Mouse (Mus musculus): ENCODE measurements around the gene Aebp2. TPM values are rescaled to one million over a fixed set of nuclear protein-coding genes. Genes with fewer than 3 reads are reported as not detected.
A peak's percentile ranks its signal among the peaks of the same experiment; 100 is the strongest.
"Not testable (repeated sequence)": the region's sequence is repeated elsewhere in the genome, so short reads cannot be mapped to it uniquely, and the experiment has no call there.

The Aebp2 gene
- polyA plus RNA-seq, 1 experiment from 2014 or later = 11.7 TPM

DNA sequence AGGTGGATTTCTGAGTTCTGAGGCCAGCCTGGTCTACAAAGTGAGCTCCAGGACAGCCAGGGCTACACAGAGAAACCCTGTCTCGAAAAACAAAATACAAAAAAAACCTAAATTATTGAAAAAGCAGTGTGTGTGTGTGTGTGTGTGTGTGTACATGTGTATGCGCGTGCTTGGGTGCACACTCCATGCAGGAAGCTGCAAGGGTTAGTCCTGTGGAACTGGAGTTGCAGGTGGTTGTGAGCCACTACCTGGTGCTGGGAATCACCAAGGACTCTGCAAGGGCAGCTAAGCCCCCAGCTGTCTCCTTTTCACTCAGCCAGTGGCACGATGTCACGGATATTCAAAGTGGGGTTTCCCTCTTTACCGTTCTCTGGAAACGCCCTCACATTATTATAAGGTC lies 39.3 kb downstream of the Aebp2 start:
- ATAC-seq = no peak
- peaks cover 5% of the 10 kb centered on the region for H3K4me1 ChIP-seq (replicated peaks)
- no peak overlapping the region for H3K27ac ChIP-seq
- no peak overlapping the region for H3K4me3 ChIP-seq (replicated peaks)
- WGBS = 82% methylated on average over 7 of the region's 7 CpGs
- H3K27me3 ChIP-seq = no peaks in the 10 kb centered on the region
- no peak overlapping the region for H3K9ac ChIP-seq (replicated peaks)
- H3K9me3 ChIP-seq = no peaks in the 10 kb centered on the region
- H3K4me2 ChIP-seq (replicated peaks) = no peak overlapping the region
- H3K36me3 ChIP-seq = no peaks in the 10 kb centered on the region

GRCm38 (mm10) chr6:140662290-140662689 lies 39.8 kb downstream of the Aebp2 start:
- H3K27ac ChIP-seq = no peak overlapping the region
- H3K9ac ChIP-seq (replicated peaks) = no peak overlapping the region
- no peaks in the 10 kb centered on the region for H3K36me3 ChIP-seq
- H3K4me3 ChIP-seq (replicated peaks) = no peak overlapping the region
- no peak overlapping the region for H3K4me2 ChIP-seq (replicated peaks)
- ATAC-seq = no peak
- H3K9me3 ChIP-seq = no peaks in the 10 kb centered on the region
- no peaks in the 10 kb centered on the region for H3K27me3 ChIP-seq
- WGBS = 75% methylated on average over 6 of the region's 6 CpGs
- H3K4me1 ChIP-seq (replicated peaks) = peaks cover 6% of the 10 kb centered on the region

- H3K27me3 ChIP-seq; ATAC-seq; H3K9me3 ChIP-seq; H3K9ac ChIP-seq (replicated peaks); H3K4me2 ChIP-seq (replicated peaks); H3K36me3 ChIP-seq; H3K4me3 ChIP-seq (replicated peaks); H3K27ac ChIP-seq: not testable (repeated sequence)
- peaks cover 10% of the 10 kb centered on the region for H3K4me1 ChIP-seq (replicated peaks)
- WGBS = 54% methylated on average over 3 of the region's 3 CpGs
These were observed 40.2 kb downstream of the Aebp2 start for GRCm38 (mm10) chr6:140662697-140663096.

GRCm38 (mm10) chr6:140664611-140665010 lies 42.1 kb downstream of the Aebp2 start:
- Histone ChIP-seq H3K27ac (no peak overlapping the region), H3K27me3 (no peaks in the 10 kb centered on the region), H3K9ac (replicated peaks) (no peak overlapping the region), H3K4me3 (replicated peaks) (no peak overlapping the region), H3K4me1 (replicated peaks) (peaks cover 11% of the 10 kb centered on the region), H3K4me2 (replicated peaks) (no peak overlapping the region), H3K9me3 (no peaks in the 10 kb centered on the region; the same call in 1 of the 2 replicates), H3K36me3 (no peaks in the 10 kb centered on the region)
- 85% methylated on average over 5 of the region's 5 CpGs for WGBS
- ATAC-seq = no peak

GRCm38 (mm10) chr6:140666486-140667240 lies 44.2 kb downstream of the Aebp2 start:
- H3K9me3 ChIP-seq = no peaks in the 10 kb centered on the region; the same call in 1 of the 2 replicates
- no peaks in the 10 kb centered on the region for H3K27me3 ChIP-seq
- no peaks in the 10 kb centered on the region for H3K36me3 ChIP-seq
- H3K9ac ChIP-seq (replicated peaks) = no peak overlapping the region
- no peak overlapping the region for H3K4me2 ChIP-seq (replicated peaks)
- no peak overlapping the region for H3K4me3 ChIP-seq (replicated peaks)
- H3K4me1 ChIP-seq (replicated peaks) = peaks cover 11% of the 10 kb centered on the region
- no peak overlapping the region for H3K27ac ChIP-seq
- 55% methylated on average over 18 of the region's 18 CpGs for WGBS
- ATAC-seq = peak; percentile 67

DNA sequence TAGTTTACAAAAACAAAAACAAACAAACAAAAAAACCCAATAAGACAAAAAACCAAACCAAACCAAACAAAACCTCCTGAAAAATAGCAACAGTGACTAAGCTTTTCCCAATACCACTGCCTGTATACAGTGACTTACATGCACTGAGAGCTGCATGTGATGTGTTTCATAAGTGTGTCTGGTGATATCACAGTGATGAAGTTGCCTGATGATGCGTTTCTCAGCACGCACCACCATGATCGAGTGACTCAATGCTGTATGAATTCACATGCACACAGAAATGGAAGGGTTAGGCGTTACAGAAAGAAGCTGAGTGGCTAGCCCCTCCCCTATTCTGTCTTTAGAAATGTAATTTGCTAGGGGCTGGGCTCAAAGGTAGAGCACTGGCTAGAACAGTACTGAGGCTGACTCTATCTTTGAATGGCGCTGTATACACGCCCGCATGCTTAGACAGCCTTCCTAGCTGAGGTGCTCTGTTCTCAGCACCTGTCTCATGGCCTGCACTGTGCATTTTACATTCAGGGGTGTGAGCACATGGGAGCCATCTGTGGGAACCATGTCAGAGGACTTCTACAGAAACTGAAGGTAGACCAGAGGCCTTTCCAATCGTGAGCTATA lies 44.9 kb downstream of the Aebp2 start:
- Histone ChIP-seq H3K9me3 (no peaks in the 10 kb centered on the region; the same call in 1 of the 2 replicates), H3K4me3 (replicated peaks) (no peak overlapping the region), H3K4me1 (replicated peaks) (peaks cover 11% of the 10 kb centered on the region), H3K4me2 (replicated peaks) (no peak overlapping the region), H3K27me3 (no peaks in the 10 kb centered on the region), H3K9ac (replicated peaks) (no peak overlapping the region), H3K36me3 (no peaks in the 10 kb centered on the region), H3K27ac (0 out of 2 replicates have a peak overlapping the region, but pooled peaks have one; percentile 20)
- 87% methylated on average over 8 of the region's 8 CpGs for WGBS
- peak; percentile 51 for ATAC-seq

GRCm38 (mm10) chr6:140674414-140674813 lies 52.0 kb downstream of the Aebp2 start:
- 84% methylated on average over 3 of the region's 3 CpGs for WGBS
- Histone ChIP-seq H3K4me2 (replicated peaks) (no peak overlapping the region), H3K27me3 (0 out of 2 replicates have a peak, but pooled peaks cover 5% of the 10 kb centered on the region), H3K9me3 (no peaks in the 10 kb centered on the region), H3K4me1 (replicated peaks) (peaks cover 23% of the 10 kb centered on the region), H3K9ac (replicated peaks) (no peak overlapping the region), H3K4me3 (replicated peaks) (no peak overlapping the region), H3K36me3 (no peaks in the 10 kb centered on the region), H3K27ac (no peak overlapping the region)
- ATAC-seq = no peak

DNA sequence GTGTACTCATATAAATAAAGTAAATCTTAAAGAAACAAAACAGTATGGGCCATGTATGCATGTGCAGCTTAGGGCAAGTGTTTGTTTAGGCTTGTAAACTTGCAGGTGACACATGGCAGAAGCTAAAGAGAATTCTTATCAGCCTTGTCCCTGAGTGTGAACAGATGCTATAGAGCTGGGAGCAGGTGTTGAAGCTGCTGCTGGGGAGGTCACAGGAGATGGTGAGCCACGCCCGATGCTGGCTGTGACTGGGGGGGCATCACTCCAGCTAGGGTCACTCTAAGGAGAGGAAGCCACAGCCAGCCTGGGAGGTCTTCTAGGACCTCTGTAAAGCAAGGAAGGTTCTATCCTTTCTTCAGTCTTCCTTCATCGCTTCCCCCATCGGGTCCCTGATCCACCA lies 53.6 kb downstream of the Aebp2 start:
- Histone ChIP-seq H3K27me3 (peaks cover 17% of the 10 kb centered on the region; the same call in 1 of the 2 replicates), H3K36me3 (no peaks in the 10 kb centered on the region), H3K4me3 (replicated peaks) (no peak overlapping the region), H3K4me1 (replicated peaks) (peaks cover 25% of the 10 kb centered on the region), H3K9ac (replicated peaks) (no peak overlapping the region), H3K9me3 (no peaks in the 10 kb centered on the region), H3K4me2 (replicated peaks) (no peak overlapping the region), H3K27ac (no peak overlapping the region)
- ATAC-seq = no peak
- 94% methylated on average over 4 of the region's 4 CpGs for WGBS

- no peak for ATAC-seq
- Histone ChIP-seq H3K9me3 (no peaks in the 10 kb centered on the region), H3K27me3 (peaks cover 17% of the 10 kb centered on the region; the same call in 1 of the 2 replicates), H3K4me2 (replicated peaks) (no peak overlapping the region), H3K4me3 (replicated peaks) (no peak overlapping the region), H3K27ac (no peak overlapping the region), H3K9ac (replicated peaks) (no peak overlapping the region), H3K4me1 (replicated peaks) (peaks cover 25% of the 10 kb centered on the region), H3K36me3 (no peaks in the 10 kb centered on the region)
- WGBS = 14% methylated on average over 4 of the region's 4 CpGs
These were observed 54.6 kb downstream of the Aebp2 start for GRCm38 (mm10) chr6:140677041-140677440.

- H3K4me1 ChIP-seq (replicated peaks) = peaks cover 27% of the 10 kb centered on the region
- peaks cover 17% of the 10 kb centered on the region; the same call in 1 of the 2 replicates for H3K27me3 ChIP-seq
- H3K9ac ChIP-seq (replicated peaks) = no peak overlapping the region
- no peak overlapping the region for H3K4me2 ChIP-seq (replicated peaks)
- no peaks in the 10 kb centered on the region for H3K36me3 ChIP-seq
- H3K9me3 ChIP-seq = no peaks in the 10 kb centered on the region
- 66% methylated on average over 9 of the region's 9 CpGs for WGBS
- no peak overlapping the region for H3K27ac ChIP-seq
- H3K4me3 ChIP-seq (replicated peaks) = no peak overlapping the region
- ATAC-seq = no peak
These were observed 55.5 kb downstream of the Aebp2 start for GRCm38 (mm10) chr6:140677960-140678359.

DNA sequence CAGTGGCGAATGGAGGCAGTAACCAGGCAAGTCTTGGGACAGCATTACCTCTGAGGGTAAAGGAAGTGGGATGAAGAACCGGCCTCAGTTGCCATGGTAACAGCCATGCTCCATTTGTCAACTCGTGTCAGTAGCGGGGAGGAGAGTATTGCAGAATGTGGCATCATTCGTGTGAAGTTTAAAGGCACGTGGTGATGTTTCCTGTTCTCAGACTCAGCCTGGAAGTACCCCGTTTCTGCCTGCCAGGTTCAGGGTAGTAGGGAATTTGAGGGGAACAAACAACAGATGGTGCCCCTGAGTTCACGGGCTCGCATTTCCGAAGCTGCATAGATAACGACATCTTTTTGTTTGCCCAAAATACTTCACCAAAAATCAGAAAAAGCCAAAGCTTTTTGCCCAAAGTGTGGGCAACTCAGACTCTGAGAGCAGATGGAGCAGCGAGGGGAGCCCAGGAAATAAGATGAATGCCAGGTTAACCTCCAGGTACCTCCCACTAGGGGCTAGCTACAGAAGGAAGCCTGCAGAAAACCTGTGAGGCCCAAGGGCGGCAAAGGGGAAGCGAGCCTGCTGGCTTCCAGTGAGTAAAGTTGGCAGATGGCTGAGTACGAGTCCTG lies 56.3 kb downstream of the Aebp2 start:
- Histone ChIP-seq H3K4me3 (replicated peaks) (no peak overlapping the region), H3K9ac (replicated peaks) (no peak overlapping the region), H3K36me3 (no peaks in the 10 kb centered on the region), H3K9me3 (no peaks in the 10 kb centered on the region), H3K27ac (no peak overlapping the region), H3K27me3 (peaks cover 17% of the 10 kb centered on the region; the same call in 1 of the 2 replicates), H3K4me1 (replicated peaks) (peaks cover 28% of the 10 kb centered on the region), H3K4me2 (replicated peaks) (peak overlapping the region; percentile 29)
- 13% methylated on average over 15 of the region's 15 CpGs for WGBS
- peak; percentile 82 for ATAC-seq

DNA sequence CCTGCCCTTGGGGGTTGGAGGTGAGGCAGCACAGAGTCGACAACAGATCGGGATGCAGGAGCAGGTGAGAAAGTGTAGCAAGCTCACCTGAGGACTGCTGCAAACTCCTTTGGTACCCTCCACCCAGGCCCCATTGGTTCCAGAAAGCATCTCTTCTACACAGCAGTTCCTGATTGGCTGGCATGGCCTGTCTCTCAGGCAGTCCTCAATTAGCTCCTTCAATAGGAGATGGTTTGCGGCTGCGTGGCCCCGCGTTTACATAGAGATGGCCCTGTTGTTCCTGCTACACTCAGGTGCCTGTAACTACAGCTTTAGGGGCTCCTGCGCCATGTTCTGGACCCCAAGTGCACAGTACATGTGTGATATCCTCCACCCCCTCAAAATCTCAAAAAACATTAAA lies 58.2 kb downstream of the Aebp2 start:
- WGBS = 35% methylated on average over 7 of the region's 7 CpGs
- no peaks in the 10 kb centered on the region for H3K9me3 ChIP-seq
- H3K4me3 ChIP-seq (replicated peaks) = no peak overlapping the region
- H3K27ac ChIP-seq = no peak overlapping the region
- peaks cover 28% of the 10 kb centered on the region for H3K4me1 ChIP-seq (replicated peaks)
- peaks cover 17% of the 10 kb centered on the region; the same call in 1 of the 2 replicates for H3K27me3 ChIP-seq
- ATAC-seq = no peak
- no peak overlapping the region for H3K4me2 ChIP-seq (replicated peaks)
- H3K9ac ChIP-seq (replicated peaks) = no peak overlapping the region
- no peaks in the 10 kb centered on the region for H3K36me3 ChIP-seq
